Mouse (Mus musculus) small intestine, adult 2 months (tissue): Measurements from ENCODE around the gene Ugt1a7c. TPM values are rescaled to one million over a fixed set of nuclear protein-coding genes. Genes with fewer than 3 reads are reported as not detected.
A peak's percentile ranks its signal among the peaks of the same experiment; 100 is the strongest.

Experiments used
- H3K27ac ChIP-seq: fragments of 200-500 bp; 2 replicates; pipeline ENCODE4 v1.5.1; 2012; ENCODE audit warnings: low read depth, low read length, control low read depth, inconsistent platforms; ENCODE audit not compliant: insufficient read depth
- H3K27me3 ChIP-seq: fragments of 200-500 bp; 2 replicates; pipeline ENCODE4 v1.6.1; 2012; ENCODE audit warnings: mild to moderate bottlenecking, moderate library complexity, low read length, inconsistent platforms; ENCODE audit not compliant: control insufficient read depth, insufficient read depth
- H3K36me3 ChIP-seq: fragments of 200-500 bp; 2 replicates; pipeline ENCODE4 v1.6.1; 2012; ENCODE audit warnings: mild to moderate bottlenecking, low read length, control low read depth, inconsistent platforms; ENCODE audit not compliant: control insufficient read depth, insufficient read depth
- H3K4me1 ChIP-seq: fragments of 200-500 bp; 2 replicates; pipeline ENCODE4 v1.6.1; 2012; ENCODE audit warnings: low read length, inconsistent platforms, mixed read lengths; ENCODE audit not compliant: control insufficient read depth, insufficient read depth, insufficient read length
- H3K4me3 ChIP-seq: fragments of 200-500 bp; 2 replicates; pipeline ENCODE4 v1.5.1; 2012; ENCODE audit warnings: low read depth, mild to moderate bottlenecking, control low read depth, inconsistent platforms, low read length, moderate library complexity
- CTCF ChIP-seq: fragments of 200-500 bp; IDR thresholded peaks from 2 replicates; pipeline ENCODE4 v1.5.1; 2012; ENCODE audit warnings: low read depth, mild to moderate bottlenecking, control low read depth, inconsistent platforms, low read length, moderate library complexity, mixed read lengths; ENCODE audit not compliant: insufficient replicate concordance, insufficient read length; ENCODE audit errors: extremely low read depth
- POLR2A ChIP-seq: fragments of 200-500 bp; IDR thresholded peaks from 2 replicates; pipeline ENCODE4 v1.6.1; 2012; ENCODE audit warnings: low read depth, mild to moderate bottlenecking, control low read depth, inconsistent platforms, low read length, moderate library complexity
- WGBS: fragments of 180-500 bp; shearing (Covaris S2); methylation state at CpG from one replicate; pipeline ENCODE4 v1.1.7; 2018; 5-methylcytosine and 5-hydroxymethylcytosine counted together
- polyA plus RNA-seq: library from polyadenylated mRNA; depleted of rRNA; stranded (reverse); fragments of >200 nt; gene quantifications from 2 replicates; pipeline ENCODE4 v1.2.3, GENCODE M21; 2012

Gene Ugt1a7c
- polyA plus RNA-seq, 1 experiment = 60.9 TPM

DNA sequence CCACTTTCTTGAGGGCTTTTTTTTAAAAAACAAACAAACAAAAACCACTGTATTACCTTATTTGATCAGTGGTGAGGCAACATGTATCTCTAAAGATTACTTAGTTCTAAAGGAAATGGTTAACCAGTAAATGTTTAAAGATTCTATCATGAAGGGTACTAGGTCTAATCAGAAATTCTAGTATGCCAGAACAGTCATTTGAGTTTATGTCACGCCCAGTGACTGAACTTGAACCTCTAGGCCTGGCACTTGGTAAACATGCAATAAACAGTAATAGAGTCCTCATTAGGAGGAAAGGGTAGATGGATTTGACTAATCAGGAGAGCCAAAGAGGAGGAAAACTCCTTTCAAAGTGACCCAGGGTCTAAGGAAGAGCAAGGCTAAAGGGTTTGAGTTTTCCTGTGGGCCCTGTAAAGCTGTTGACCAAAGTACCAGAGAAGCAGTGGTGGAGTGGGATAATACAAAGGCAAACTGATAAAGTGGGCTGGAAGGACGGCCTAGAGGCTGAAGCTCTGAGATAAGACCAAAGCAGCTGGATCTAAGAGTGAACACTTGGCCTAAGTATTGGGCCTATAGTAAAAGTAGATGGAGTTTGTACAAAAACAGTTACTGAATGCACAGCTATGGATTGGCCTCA, 112.1 kb downstream of the Ugt1a7c start:
- H3K4me3 ChIP-seq = no peak overlapping the region
- H3K27ac ChIP-seq = peak overlapping the region; percentile 91
- no peak for TF ChIP-seq POLR2A
- TF ChIP-seq CTCF = no peak
- H3K27me3 ChIP-seq = no peaks in the 10 kb centered on the region
- no peaks in the 10 kb centered on the region for H3K36me3 ChIP-seq
- 31% methylated on average over 2 of the region's 2 CpGs for WGBS
- peaks cover 21% of the 10 kb centered on the region for H3K4me1 ChIP-seq

DNA sequence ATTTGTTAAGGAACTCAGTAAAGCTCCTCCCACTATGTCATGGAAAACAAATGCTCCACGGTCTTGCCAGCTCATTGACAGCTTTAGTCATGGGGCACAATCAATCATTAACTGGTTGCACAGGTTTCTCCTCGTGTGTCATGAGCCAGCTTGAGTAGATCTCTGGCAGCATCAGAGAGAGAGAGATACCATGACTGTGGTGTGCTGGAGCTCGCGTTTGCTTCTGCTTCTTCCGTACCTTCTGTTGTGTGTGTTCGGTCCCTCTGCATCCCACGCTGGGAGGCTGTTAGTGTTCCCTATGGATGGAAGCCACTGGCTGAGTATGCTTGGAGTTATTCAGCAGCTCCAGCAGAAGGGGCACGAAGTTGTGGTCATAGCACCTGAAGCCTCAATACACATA, 117.0 kb downstream of the Ugt1a7c start, which contains the start of gene Ugt1a1:
Gene Ugt1a1, plus strand, starts transcription at position 148 of the 400 bp plus-strand sequence.
- Histone ChIP-seq H3K4me3 (peak within 1 kb of the TSS; percentile 31), H3K27me3 (no peaks in the 10 kb centered on the region), H3K4me1 (peaks cover 24% of the 10 kb centered on the region), H3K36me3 (peaks cover 5% of the 10 kb centered on the region), H3K27ac (peak within 1 kb of the TSS; percentile 67)
- TF ChIP-seq POLR2A = no peak
- no peak for TF ChIP-seq CTCF
- WGBS = 44% methylated on average over 8 of the region's 8 CpGs

DNA sequence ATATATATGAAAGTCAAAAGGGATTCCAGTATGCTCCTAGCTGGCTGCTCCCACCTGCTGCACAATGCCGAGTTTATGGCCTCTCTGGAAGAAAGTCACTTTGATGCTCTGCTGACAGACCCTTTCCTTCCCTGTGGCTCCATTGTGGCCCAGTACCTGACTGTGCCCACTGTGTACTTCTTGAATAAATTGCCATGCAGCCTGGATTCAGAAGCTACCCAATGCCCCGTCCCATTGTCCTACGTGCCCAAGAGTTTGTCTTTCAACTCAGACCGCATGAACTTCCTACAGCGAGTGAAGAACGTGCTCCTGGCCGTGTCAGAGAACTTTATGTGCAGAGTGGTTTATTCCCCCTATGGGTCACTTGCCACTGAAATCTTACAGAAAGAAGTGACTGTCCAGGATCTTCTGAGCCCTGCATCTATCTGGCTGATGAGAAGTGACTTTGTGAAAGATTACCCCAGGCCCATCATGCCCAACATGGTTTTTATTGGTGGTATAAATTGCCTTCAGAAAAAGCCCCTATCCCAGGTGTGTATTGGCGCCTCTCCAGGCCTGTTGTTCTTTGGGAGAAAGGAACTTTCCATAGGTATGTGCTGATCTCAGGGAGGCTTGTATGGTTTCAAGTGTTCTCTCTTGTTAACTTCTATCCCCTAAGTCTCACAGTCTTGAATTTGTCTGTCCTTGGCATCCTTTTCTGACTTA, 117.6 kb downstream of the Ugt1a7c start:
- WGBS = 47% methylated on average over 8 of the region's 8 CpGs
- no peaks in the 10 kb centered on the region for H3K27me3 ChIP-seq

DNA sequence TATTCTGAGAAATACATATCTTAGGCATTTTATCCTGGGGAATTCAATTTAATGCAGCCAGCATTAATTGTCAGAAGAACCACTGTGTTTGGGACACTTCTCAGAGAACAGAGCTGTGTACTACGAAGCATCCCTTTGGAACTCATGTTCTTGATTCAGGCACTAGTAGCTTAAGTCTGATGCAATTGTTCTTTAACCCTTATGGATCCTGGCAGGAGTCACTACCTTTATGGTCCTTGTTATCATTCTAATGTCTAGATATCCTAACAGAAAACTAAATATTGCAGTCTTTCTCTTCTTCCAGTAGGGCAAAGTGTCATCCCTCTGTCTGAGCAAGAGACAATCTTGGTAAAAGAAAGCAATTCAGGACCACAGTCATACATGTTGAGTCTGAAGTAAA, 118.2 kb downstream of the Ugt1a7c start:
- WGBS = 67% methylated on average over 1 of the region's 1 CpGs
- peaks cover 19% of the 10 kb centered on the region for H3K4me1 ChIP-seq
- no peak for TF ChIP-seq POLR2A
- TF ChIP-seq CTCF = no peak
- no peak overlapping the region for H3K4me3 ChIP-seq
- peak overlapping the region; percentile 67 for H3K27ac ChIP-seq
- peaks cover 8% of the 10 kb centered on the region for H3K36me3 ChIP-seq
- H3K27me3 ChIP-seq = no peaks in the 10 kb centered on the region

More for the DNA sequence above, 117.6 kb downstream of the Ugt1a7c start:
- peaks cover 22% of the 10 kb centered on the region for H3K4me1 ChIP-seq
- peak overlapping the region; percentile 67 for H3K27ac ChIP-seq
- peak overlapping the region; percentile 31 for H3K4me3 ChIP-seq
- TF ChIP-seq POLR2A (no peak), CTCF (no peak)
- peaks cover 8% of the 10 kb centered on the region for H3K36me3 ChIP-seq

DNA sequence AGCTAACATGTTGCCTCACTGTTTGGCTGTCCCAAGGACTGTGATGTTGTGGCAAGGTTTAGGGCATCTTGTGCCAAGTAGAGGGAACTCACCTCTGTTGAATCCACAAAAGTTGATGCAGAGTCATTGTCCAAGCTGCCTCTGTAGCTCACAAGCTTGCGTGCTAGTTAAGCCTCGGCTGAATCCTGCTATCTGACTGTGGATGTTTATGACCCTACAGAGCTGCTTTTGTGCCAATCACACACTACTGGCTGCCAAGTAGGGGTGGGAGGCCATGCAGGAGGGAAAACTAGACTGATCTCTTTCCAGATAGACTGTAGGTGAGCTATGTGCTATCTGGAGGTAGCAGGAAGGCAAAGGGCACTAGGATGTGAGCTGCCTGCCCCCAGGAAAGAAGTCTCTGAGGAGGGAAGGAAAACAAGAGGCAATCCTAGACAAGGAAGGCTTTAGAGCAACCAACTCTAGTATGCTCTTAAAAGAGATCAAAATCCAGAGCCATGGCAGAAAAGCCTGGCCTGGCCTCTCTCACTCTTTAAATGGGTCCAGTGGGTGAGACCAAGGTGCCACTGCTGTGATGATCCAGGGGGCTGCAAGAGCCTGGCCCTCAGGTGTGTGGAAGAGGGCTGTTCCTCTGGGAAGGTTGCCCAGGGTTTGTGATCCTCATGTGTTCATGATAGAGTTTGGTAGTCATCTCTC, 119.1 kb downstream of the Ugt1a7c start:
- H3K4me3 ChIP-seq = peak overlapping the region; percentile 21; the same call in 1 of the 2 replicates
- peaks cover 8% of the 10 kb centered on the region for H3K36me3 ChIP-seq
- no peaks in the 10 kb centered on the region for H3K27me3 ChIP-seq
- peaks cover 16% of the 10 kb centered on the region; the same call in 1 of the 2 replicates for H3K4me1 ChIP-seq
- TF ChIP-seq CTCF = no peak
- TF ChIP-seq POLR2A = no peak
- peak overlapping the region; percentile 65 for H3K27ac ChIP-seq
- 44% methylated on average over 2 of the region's 2 CpGs for WGBS

DNA sequence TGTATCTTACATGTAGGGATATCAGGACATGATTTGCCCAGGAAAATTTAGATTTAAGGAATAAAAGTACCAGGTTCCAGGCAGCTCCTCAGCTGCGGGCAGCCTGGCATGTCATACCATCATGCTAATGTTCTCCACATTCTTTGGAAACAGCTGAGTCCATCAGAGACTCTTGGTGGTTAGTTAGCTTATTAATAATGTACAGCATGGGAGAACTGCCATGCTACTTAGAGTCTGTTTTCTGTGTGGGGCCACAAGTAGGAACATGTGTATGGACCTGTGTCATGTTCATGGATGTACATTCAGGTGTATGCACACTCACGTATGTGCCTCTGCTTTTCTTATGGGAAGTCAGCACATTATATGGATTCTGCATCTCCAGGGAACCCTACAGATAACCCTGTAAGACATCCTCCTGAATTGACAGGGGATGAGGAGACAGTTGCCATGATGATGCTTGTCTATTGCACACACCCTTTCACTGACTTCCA, 119.6 kb downstream of the Ugt1a7c start:
- peaks cover 15% of the 10 kb centered on the region; the same call in 1 of the 2 replicates for H3K4me1 ChIP-seq
- peak overlapping the region; percentile 21; the same call in 1 of the 2 replicates for H3K4me3 ChIP-seq
- TF ChIP-seq CTCF (no peak), POLR2A (no peak)
- peaks cover 8% of the 10 kb centered on the region for H3K36me3 ChIP-seq
- 66% methylated on average over 2 of the region's 2 CpGs for WGBS
- H3K27me3 ChIP-seq = no peaks in the 10 kb centered on the region
- H3K27ac ChIP-seq = peak overlapping the region; percentile 65
